Mouse (Mus musculus) forebrain, embryonic 10.5 days (tissue): Measurements from ENCODE around the gene Smco1. TPM values are rescaled to one million over a fixed set of nuclear protein-coding genes. Genes with fewer than 3 reads are reported as not detected.
"Not testable (repeated sequence)": the region's sequence is repeated elsewhere in the genome, so short reads cannot be mapped to it uniquely, and the experiment has no call there.

Experiments used
- DNase-seq: peaks from one replicate; pipeline ENCODE4 v3.0.0-alpha.2; 2017; ENCODE audit warnings: low spot score; ENCODE audit errors: extremely low spot score
- H3K27ac ChIP-seq: fragments of 300-500 bp; sonication (generic); 2 replicates; pipeline ENCODE4 v1.5.1; 2016; ENCODE audit warnings: mild to moderate bottlenecking
- H3K27me3 ChIP-seq: fragments of 300-500 bp; sonication (generic); 2 replicates; pipeline ENCODE4 v1.6.1; 2016; ENCODE audit warnings: mild to moderate bottlenecking; ENCODE audit not compliant: poor library complexity, severe bottlenecking
- H3K36me3 ChIP-seq: fragments of 300-500 bp; sonication (generic); replicated peaks from 2 replicates; pipeline ENCODE4 v1.6.1; 2016; ENCODE audit warnings: mild to moderate bottlenecking, moderate library complexity
- H3K4me1 ChIP-seq: fragments of 300-500 bp; sonication (generic); 2 replicates; pipeline ENCODE4 v1.6.1; 2016
- H3K4me3 ChIP-seq: fragments of 300-500 bp; sonication (generic); 2 replicates; pipeline ENCODE4 v1.5.1; 2016; ENCODE audit warnings: mild to moderate bottlenecking, moderate library complexity
- H3K9me3 ChIP-seq: fragments of 300-500 bp; sonication (generic); 2 replicates; pipeline ENCODE4 v1.6.1; 2016; ENCODE audit warnings: mild to moderate bottlenecking, moderate library complexity
- WGBS: fragments of 180-500 bp; shearing (Covaris S2); methylation state at CpG from one replicate; pipeline ENCODE4 v1.1.7; 2016; 5-methylcytosine and 5-hydroxymethylcytosine counted together
- polyA plus RNA-seq: library from polyadenylated mRNA; unstranded; fragments of >200 nt; fragmentation: Nextera tagmentation; extraction: Ambion mirVana; gene quantifications from 2 replicates; pipeline ENCODE4 v1.2.1, GENCODE M21; 2016

Gene Smco1
- polyA plus RNA-seq, 1 experiment from 2014 or later: 0.10 TPM

DNA sequence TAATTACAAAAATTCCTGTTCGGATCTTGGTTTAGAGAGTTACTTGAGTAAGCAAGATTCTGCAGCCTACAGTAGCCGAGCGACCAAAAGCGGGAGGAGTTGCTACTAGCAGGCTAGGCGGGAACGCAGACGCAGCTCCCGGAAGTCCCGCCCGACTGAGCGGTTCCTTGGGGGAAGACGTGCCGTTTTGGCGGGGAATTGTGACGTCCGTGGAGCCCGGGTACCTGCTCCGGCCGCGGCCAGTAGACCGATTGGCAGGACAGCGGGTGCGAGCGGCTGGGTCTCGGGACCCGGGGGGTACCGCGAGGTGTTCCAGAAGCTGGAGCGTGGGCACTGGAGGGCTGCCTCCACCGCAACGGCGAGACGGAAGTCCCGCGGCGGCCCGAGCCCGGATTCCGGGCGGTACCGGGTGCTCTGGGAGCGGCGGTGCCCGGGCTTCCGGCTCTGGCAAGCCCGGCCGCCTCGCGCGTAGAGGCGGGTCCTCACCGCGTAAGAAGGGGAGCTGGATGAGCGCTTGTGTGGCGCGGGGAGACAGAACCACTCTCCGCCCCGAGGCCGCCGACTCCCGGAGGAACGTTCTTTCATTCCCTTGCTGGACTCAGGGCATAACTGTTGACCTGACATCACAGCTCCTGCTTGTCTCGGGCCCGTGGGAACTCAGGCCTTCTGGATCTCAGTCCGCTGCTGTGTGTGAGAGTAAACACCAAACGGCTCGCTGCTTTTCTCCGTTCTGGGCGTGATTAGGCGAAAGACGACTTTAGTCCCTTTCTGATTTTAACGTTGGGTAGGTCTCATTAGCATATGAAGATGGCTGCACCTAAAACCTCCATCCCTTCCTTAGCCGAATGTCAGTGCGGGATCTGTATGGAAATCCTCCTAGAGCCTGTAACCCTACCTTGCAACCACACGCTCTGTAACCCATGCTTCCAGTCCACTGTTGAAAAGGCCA, 6.3 kb downstream of the Smco1 start, which contains the start of gene Rnf168:
Gene Rnf168, plus strand, starts transcription at position 152 of the 949 bp plus-strand sequence.
- DNase-seq: peak; percentile 92

DNA sequence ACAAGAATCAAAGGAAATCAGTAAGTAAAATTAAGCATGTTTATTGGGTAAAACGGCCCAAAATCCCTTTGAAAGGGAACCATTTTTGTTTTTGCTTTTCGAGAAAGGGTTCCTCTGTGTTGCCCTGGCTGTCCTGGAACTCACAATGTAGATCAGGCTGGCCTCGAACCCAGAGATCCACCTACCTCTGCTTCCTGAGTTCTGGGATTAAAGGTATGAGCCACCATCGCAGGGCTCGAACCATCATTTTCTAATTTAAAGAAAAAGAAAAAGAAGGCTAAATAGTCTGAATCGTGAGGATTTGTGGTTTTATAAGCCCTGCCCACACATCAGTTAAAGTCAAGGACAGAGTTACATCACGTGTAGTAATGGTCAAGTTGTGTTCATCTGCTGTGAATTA, 7.1 kb downstream of the Smco1 start:
- peak overlapping the region; percentile 98 for H3K27ac ChIP-seq
- 71% methylated on average over 7 of the region's 7 CpGs for WGBS
- no peak for DNase-seq
- H3K4me3 ChIP-seq: peak overlapping the region; percentile 85
- peaks cover 45% of the 10 kb centered on the region for H3K36me3 ChIP-seq
- H3K27me3 ChIP-seq: no peaks in the 10 kb centered on the region
- peaks cover 11% of the 10 kb centered on the region for H3K9me3 ChIP-seq
- H3K4me1 ChIP-seq: peaks cover 24% of the 10 kb centered on the region

More for the DNA sequence above, 6.3 kb downstream of the Smco1 start, which contains the start of gene Rnf168:
- peak within 1 kb of the TSS; percentile 85 for H3K4me3 ChIP-seq
- H3K27me3 ChIP-seq: no peaks in the 10 kb centered on the region
- H3K9me3 ChIP-seq: peaks cover 11% of the 10 kb centered on the region
- peaks cover 37% of the 10 kb centered on the region for H3K36me3 ChIP-seq
- under 1% methylated on average over 75 of the region's 75 CpGs for WGBS
- H3K4me1 ChIP-seq: peaks cover 24% of the 10 kb centered on the region
- H3K27ac ChIP-seq: peak within 1 kb of the TSS; percentile 98

DNA sequence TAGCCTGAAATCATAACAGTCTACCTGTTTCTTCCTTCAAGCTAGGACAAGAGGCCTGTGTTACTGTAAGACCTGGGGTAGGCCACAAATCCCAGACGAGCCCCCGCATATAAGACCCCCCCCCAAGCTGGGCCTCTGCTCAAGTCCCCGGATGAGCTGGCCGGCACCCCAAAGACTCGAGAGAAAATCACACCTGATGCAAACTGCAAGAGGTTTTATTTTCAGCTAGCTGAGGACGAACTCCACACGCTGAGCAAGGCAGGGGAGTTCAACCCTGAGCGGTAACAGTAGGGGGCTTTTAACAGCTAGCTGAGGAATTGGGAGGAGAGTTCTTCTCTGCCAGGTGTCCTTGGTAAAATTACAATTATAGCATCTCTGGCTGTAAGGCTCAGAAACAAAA, 8.9 kb downstream of the Smco1 start:
- peaks cover 11% of the 10 kb centered on the region for H3K9me3 ChIP-seq
- H3K27me3 ChIP-seq: no peaks in the 10 kb centered on the region
- peaks cover 24% of the 10 kb centered on the region for H3K4me1 ChIP-seq
- no peak for DNase-seq
- H3K27ac ChIP-seq: no peak overlapping the region
- 94% methylated on average over 8 of the region's 8 CpGs for WGBS
- H3K36me3 ChIP-seq: peaks cover 64% of the 10 kb centered on the region
- peak overlapping the region; percentile 85 for H3K4me3 ChIP-seq

DNA sequence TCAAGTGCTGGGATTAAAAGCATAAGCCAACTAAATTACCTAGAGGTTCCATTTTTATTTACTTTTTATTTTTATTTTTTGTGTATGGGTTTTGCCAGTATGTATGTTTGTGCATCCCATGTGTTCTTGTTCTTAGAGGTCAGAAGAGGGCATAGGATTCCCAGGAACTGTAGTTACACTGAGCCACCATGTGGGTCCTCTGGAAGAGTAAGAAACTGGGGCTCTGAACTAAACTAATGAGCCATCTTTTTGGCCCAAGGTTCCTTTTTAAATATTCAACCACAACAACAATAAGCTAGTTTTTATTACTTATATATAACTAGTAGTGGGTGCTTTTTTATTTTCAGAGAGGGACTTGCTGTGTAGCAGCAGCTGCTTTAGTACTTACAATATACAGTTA, 11.3 kb downstream of the Smco1 start:
- DNase-seq: no peak
- peaks cover 88% of the 10 kb centered on the region for H3K36me3 ChIP-seq

DNA sequence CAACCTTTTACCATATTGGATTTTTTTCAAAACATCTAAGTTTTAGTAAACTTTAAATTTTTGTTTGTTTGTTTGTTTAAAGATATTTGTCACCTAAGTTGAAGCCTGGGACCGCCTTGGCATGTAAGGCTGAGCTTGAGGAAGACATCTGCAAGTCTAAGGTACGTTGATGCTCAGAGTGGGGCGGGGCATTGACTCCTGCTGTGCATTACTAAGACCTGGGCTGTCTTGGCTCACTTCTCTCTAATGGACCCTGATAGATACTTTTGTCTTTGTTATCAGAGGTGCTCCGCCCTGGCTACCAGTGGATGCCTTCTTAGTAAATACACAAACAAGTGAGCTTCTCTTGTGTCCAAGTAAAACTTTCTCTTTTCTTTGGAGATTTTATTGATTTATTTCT, 20.6 kb downstream of the Smco1 start:
- Histone ChIP-seq H3K4me3 (no peak overlapping the region), H3K36me3 (peaks cover 68% of the 10 kb centered on the region), H3K9me3 (peaks cover 10% of the 10 kb centered on the region; the same call in 1 of the 2 replicates), H3K27me3 (no peaks in the 10 kb centered on the region), H3K4me1 (no peaks in the 10 kb centered on the region), H3K27ac (no peak overlapping the region)
- no peak for DNase-seq
- WGBS: 94% methylated on average over 4 of the region's 4 CpGs

More for the DNA sequence above, 11.3 kb downstream of the Smco1 start:
- H3K27ac ChIP-seq: no peak overlapping the region
- H3K9me3 ChIP-seq: peaks cover 11% of the 10 kb centered on the region
- H3K4me3 ChIP-seq: no peak overlapping the region
- no peaks in the 10 kb centered on the region for H3K27me3 ChIP-seq
- peaks cover 20% of the 10 kb centered on the region for H3K4me1 ChIP-seq

DNA sequence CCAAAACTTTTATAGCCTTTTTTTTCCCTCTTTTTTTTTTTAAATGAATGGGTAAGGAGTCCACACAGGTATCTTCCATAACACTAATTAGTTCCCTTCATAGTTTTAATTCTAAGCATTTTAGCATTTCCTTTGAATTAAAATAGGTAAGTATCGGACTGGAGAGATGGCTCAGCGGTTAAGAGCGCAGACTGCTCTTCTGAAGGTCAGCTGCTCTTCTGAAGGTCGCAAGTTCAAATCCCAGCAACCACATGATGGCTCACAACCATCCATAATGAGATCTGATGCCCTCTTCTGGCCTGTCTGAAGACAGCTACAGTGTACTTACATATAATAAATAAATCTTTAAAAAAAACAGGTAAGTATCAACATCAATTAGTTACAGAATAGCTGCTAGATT, 28.3 kb downstream of the Smco1 start:
- Histone ChIP-seq H3K36me3 (peaks cover 76% of the 10 kb centered on the region), H3K9me3 (peaks cover 10% of the 10 kb centered on the region; the same call in 1 of the 2 replicates)
- not testable (repeated sequence) for H3K27ac ChIP-seq, H3K4me3 ChIP-seq, DNase-seq, H3K4me1 ChIP-seq, H3K27me3 ChIP-seq
- WGBS: 96% methylated on average over 4 of the region's 4 CpGs

DNA sequence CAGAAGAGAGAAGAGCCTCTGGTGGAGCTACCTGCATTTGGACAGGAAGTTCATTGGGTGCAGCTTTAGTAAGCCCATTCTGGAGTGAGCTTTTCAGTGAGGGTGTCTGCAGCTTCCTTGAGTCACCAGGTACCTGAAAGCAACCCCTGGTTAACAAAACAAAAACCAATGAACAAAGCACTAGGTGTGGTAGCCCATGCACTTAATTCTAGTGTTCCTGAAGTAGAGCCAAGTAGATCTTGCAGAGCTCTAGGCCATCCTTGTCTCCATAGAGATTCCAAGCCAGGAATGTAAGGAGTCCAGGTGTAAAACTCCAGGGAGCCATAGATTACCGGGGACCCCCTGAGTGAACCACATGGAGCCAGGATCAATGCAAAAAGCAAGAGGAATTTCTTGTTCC, 31.8 kb downstream of the Smco1 start:
- H3K9me3 ChIP-seq: no peaks in the 10 kb centered on the region
- H3K27ac ChIP-seq: no peak overlapping the region
- H3K36me3 ChIP-seq: peaks cover 50% of the 10 kb centered on the region
- H3K4me3 ChIP-seq: no peak overlapping the region
- no peaks in the 10 kb centered on the region for H3K4me1 ChIP-seq
- no peak for DNase-seq
- no peaks in the 10 kb centered on the region for H3K27me3 ChIP-seq
- 50% methylated on average over 1 of the region's 1 CpGs for WGBS

DNA sequence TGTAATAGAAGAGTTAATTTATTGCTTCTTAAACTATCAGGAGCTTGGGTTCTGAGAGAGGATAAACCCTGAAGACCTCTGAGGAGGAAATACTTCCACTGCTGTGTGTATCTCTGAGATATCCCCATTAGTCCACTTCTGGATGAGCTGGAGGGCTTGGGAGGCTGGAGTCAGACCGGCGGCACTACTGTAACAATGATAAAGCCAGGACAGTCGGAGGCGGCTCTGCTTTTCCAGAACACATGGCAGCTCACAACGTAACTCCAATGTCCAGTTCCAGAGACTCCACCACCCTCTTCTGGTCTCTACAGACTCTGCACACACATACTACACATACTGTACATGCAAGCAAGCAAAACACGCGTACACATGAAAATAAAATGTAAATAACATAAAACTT, 32.6 kb downstream of the Smco1 start:
- no peak for DNase-seq
- no peaks in the 10 kb centered on the region for H3K9me3 ChIP-seq
- WGBS: 95% methylated on average over 7 of the region's 7 CpGs

DNA sequence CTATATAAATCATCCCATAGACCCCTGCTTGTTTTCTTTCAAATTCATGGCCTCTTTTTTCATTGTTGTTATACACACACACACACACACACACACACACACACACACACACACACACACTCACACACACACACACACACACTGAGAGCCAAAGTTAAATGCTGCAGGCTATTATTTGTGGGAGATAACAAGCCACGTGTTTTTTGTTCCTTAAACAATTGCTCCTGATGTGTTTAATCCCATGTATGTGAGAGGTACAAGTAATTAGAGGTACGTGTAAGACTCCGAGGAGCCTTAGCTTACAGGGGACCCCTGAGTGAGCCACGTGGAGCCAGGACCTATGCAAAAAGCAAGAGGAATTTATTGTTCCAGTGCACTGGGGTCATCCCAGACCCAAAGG, 40.7 kb downstream of the Smco1 start:
- Histone ChIP-seq H3K27me3 (no peaks in the 10 kb centered on the region), H3K4me3 (no peak overlapping the region), H3K4me1 (peaks cover 21% of the 10 kb centered on the region), H3K36me3 (no peaks in the 10 kb centered on the region), H3K27ac (no peak overlapping the region), H3K9me3 (no peaks in the 10 kb centered on the region)
- 84% methylated on average over 4 of the region's 4 CpGs for WGBS
- no peak for DNase-seq

More for the DNA sequence above, 32.6 kb downstream of the Smco1 start:
- no peak overlapping the region for H3K4me3 ChIP-seq
- no peaks in the 10 kb centered on the region for H3K4me1 ChIP-seq
- no peak overlapping the region for H3K27ac ChIP-seq
- peaks cover 42% of the 10 kb centered on the region for H3K36me3 ChIP-seq
- H3K27me3 ChIP-seq: no peaks in the 10 kb centered on the region

DNA sequence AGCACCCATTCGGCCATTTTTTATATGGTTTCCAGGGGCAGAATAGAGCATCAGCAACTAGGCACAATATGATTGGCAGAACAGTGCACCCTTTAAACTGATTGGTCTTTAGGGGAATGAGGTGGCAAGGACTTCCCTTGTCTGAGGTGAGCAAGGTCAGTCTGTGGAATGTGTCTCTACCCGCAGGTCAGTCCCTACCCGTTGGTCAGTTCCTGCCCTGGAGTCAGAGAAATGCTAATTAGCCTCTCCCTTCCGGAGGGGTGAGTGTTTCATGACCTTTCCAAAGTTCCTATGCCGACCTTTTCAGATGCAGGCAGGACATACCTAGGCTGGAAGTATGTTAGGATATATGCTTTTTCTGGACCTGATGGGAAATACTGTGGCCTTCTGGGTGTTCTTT, 41.1 kb downstream of the Smco1 start:
- DNase-seq: no peak
- WGBS: 50% methylated on average over 5 of the region's 5 CpGs
- peaks cover 21% of the 10 kb centered on the region for H3K4me1 ChIP-seq
- H3K36me3 ChIP-seq: no peaks in the 10 kb centered on the region
- H3K4me3 ChIP-seq: no peak overlapping the region
- H3K27ac ChIP-seq: no peak overlapping the region
- H3K9me3 ChIP-seq: no peaks in the 10 kb centered on the region
- no peaks in the 10 kb centered on the region for H3K27me3 ChIP-seq

DNA sequence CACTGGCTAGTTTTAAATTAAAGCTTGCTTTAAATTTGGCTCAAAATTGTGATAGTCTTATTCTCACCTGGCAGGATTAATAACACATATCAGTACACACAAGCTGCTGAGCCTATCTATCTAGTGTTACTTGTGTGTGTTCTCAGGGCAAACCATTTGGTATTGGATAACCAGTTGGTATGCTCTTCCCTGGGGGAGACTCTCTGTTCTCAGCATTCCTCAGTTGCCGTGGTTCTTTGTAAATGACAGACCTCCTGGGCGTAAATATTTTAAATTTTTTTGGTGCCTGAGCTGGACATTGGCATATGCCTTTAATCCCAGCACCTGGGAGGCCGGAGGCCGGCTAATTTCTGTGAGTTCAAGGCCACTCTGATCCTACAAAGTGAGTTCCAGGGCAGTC, 41.6 kb downstream of the Smco1 start:
- H3K4me3 ChIP-seq: no peak overlapping the region
- DNase-seq: no peak
- no peaks in the 10 kb centered on the region for H3K36me3 ChIP-seq
- WGBS: 56% methylated on average over 4 of the region's 4 CpGs
- peaks cover 21% of the 10 kb centered on the region for H3K4me1 ChIP-seq
- H3K27me3 ChIP-seq: no peaks in the 10 kb centered on the region
- no peaks in the 10 kb centered on the region for H3K9me3 ChIP-seq
- no peak overlapping the region for H3K27ac ChIP-seq

DNA sequence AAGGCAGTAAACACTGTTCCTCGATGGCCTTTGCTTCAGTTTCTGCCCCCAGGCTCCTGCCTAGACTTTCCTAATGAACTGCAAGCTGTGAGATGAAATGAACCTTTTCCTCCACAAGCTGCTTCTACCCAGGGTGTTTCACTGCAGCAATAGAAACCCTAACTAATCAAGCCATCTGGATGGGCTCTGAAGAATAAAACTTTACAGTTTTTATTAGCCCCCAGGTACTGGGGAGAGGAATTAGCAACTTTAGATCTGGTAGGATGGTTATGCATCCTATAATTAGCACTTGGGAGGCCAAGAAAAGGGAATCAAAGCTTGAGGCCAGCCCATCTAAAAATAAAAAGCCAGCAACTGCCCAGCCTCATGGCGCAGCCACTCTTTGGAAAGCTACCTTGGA, 45.3 kb downstream of the Smco1 start:
- DNase-seq: no peak
- peaks cover 21% of the 10 kb centered on the region for H3K4me1 ChIP-seq
- no peaks in the 10 kb centered on the region for H3K36me3 ChIP-seq
- 73% methylated on average over 2 of the region's 2 CpGs for WGBS
- H3K4me3 ChIP-seq: no peak overlapping the region
- H3K9me3 ChIP-seq: no peaks in the 10 kb centered on the region
- H3K27me3 ChIP-seq: no peaks in the 10 kb centered on the region
- H3K27ac ChIP-seq: no peak overlapping the region

DNA sequence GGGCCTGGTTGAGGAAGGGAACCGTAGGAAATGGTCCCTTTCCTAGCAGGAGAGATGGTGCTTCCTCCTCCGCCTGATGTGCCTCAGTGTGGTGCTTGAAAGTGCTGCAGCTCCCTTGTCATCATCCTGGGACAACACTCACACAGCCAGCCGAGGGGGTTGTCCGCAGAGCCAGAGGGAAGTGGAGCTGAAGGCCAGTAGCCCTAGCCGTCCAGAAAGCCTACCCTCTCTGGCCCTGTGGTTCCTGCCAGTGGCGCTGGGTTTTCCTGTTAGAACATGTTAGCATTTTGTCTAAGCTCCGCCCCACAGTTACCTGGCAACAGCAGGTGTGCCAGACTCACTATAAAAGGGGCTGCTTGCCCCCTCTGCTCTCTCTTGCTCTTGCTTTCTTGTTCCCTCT, 52.7 kb downstream of the Smco1 start:
- 45% methylated on average over 7 of the region's 7 CpGs for WGBS

More for the DNA sequence above, 52.7 kb downstream of the Smco1 start:
- Histone ChIP-seq H3K4me1 (peaks cover 5% of the 10 kb centered on the region), H3K4me3 (no peak overlapping the region), H3K9me3 (no peaks in the 10 kb centered on the region), H3K27me3 (no peaks in the 10 kb centered on the region), H3K36me3 (no peaks in the 10 kb centered on the region), H3K27ac (0 out of 2 replicates have a peak overlapping the region, but pooled peaks have one; percentile 15)
- no peak for DNase-seq
